Mouse (Mus musculus): ENCODE measurements around the gene Cipc.

Gene Cipc

GRCm38 (mm10) chr12:86989890-86990754 lies 43.3 kb downstream of the Cipc start, which contains the start of gene Zdhhc22:
Gene Zdhhc22 (minus strand): TSS chr12:86990430.
- no peak for DNase-seq (ENCODE audit: low spot score in 2 of 2)

GRCm38 (mm10) chr12:86990755-86991110 lies 43.9 kb downstream of the Cipc start:
- DNase-seq (ENCODE audit: low spot score in 2 of 2) = no peak

GRCm38 (mm10) chr12:86994166-86994565 lies 47.3 kb downstream of the Cipc start:
- DNase-seq (ENCODE audit: low spot score in 2 of 2) = no peak

- no peak for DNase-seq (ENCODE audit: low spot score in 2 of 2)
Measured at GRCm38 (mm10) chr12:86994776-86995175, 47.9 kb downstream of the Cipc start.

- no peak for DNase-seq (ENCODE audit: low spot score in 2 of 2)
Measured at GRCm38 (mm10) chr12:86995931-86996330, 49.1 kb downstream of the Cipc start.

GRCm38 (mm10) chr12:86998699-86999098 lies 51.9 kb downstream of the Cipc start:
- no peak for DNase-seq (ENCODE audit: low spot score in 2 of 2)

GRCm38 (mm10) chr12:86999283-86999820 lies 52.5 kb downstream of the Cipc start:
- no peak for DNase-seq (ENCODE audit: low spot score in 2 of 2)

- DNase-seq (ENCODE audit: low spot score in 2 of 2) = no peak
Measured at GRCm38 (mm10) chr12:87000151-87000839, 53.5 kb downstream of the Cipc start.

- no peak for DNase-seq (ENCODE audit: low spot score in 2 of 2)
Measured at GRCm38 (mm10) chr12:87000840-87001176, 54.0 kb downstream of the Cipc start.

GRCm38 (mm10) chr12:87002209-87002608 lies 55.4 kb downstream of the Cipc start:
- no peak for DNase-seq (ENCODE audit: low spot score in 2 of 2)

- DNase-seq (ENCODE audit: low spot score in 2 of 2) = no peak
Measured at GRCm38 (mm10) chr12:87002815-87003214, 56.0 kb downstream of the Cipc start.

GRCm38 (mm10) chr12:87003606-87004005 lies 56.8 kb downstream of the Cipc start:
- DNase-seq (ENCODE audit: low spot score in 2 of 2) = no peak

GRCm38 (mm10) chr12:87004596-87004995 lies 57.8 kb downstream of the Cipc start:
- DNase-seq (ENCODE audit: low spot score in 2 of 2) = no peak

Measured in thymus, postnatal 10 days (tissue).